8 mouse cellular contexts compared by ENCODE assay signal in genomic region chr19:45812115-45812514, GRCm38 (mm10). TPM values are rescaled to one million over a fixed set of nuclear protein-coding genes. Genes with fewer than 3 reads are reported as not detected.
DNase-seq lines count a peak whose midpoint lies in the region; ATAC-seq lines count a peak whose summit lies in the region.

No protein-coding gene starts in this region.

- H3K4me3 ChIP-seq in heart, embryonic 15.5 days, result peak overlapping the region; percentile 34
- no peak overlapping the region for H3K4me3 ChIP-seq in stomach, embryonic 14.5 days (ENCODE audit: low read depth, low read length)

- H3K9ac ChIP-seq in heart, embryonic 15.5 days, result no peak overlapping the region
- H3K9ac ChIP-seq in stomach, embryonic 14.5 days (replicated peaks; ENCODE audit: low read depth, low read length), result no peak overlapping the region

- WGBS in heart, embryonic 15.5 days, result 1% methylated on average over 16 of the region's 16 CpGs
- 3% methylated on average over 16 of the region's 16 CpGs for WGBS in stomach, embryonic 14.5 days

- H3K9me3 ChIP-seq in heart, embryonic 15.5 days (replicated peaks), result no peaks in the 10 kb centered on the region
- H3K9me3 ChIP-seq in stomach, embryonic 14.5 days (ENCODE audit: control insufficient read depth, low read depth, low read length), result no peaks in the 10 kb centered on the region

- ATAC-seq in heart, embryonic 15.5 days (replicated peaks; ENCODE audit: insufficient number of reproducible peaks, insufficient read depth, low FRiP score, low read depth), result peak; percentile 41
- ATAC-seq in megakaryocyte progenitor cell, adult 5-6 weeks (replicated peaks; ENCODE audit: poor library complexity), result peak; percentile 88
- peak; percentile 46; the same call in 1 of the 2 replicates for ATAC-seq in stomach, embryonic 14.5 days (ENCODE audit: insufficient number of reproducible peaks, insufficient read depth, low FRiP score, low read depth)

- peak; percentile 58 for DNase-seq in ovary, postnatal 36 days (ENCODE audit: low spot score)
- DNase-seq in ovary, postnatal 10 days (ENCODE audit: low spot score), result no peak
- DNase-seq in cerebellum, postnatal 25 days, result peak; percentile 48 to 70
- DNase-seq in kidney, postnatal 36 days, result peak; percentile 73 to 86
- DNase-seq in frontal cortex, postnatal 36 days (ENCODE audit: low spot score in 2 of 2), result no peak

- H3K4me2 ChIP-seq in heart, embryonic 15.5 days, result peak overlapping the region; percentile 66
- peak overlapping the region; percentile 37 for H3K4me2 ChIP-seq in stomach, embryonic 14.5 days (replicated peaks; ENCODE audit: low read depth, low read length)

- H3K27ac ChIP-seq in heart, embryonic 15.5 days, result no peak overlapping the region
- no peak overlapping the region for H3K27ac ChIP-seq in stomach, embryonic 14.5 days (ENCODE audit: low read length)

- H3K27me3 ChIP-seq in heart, embryonic 15.5 days, result peaks cover 12% of the 10 kb centered on the region; the same call in 1 of the 2 replicates
- no peaks in the 10 kb centered on the region for H3K27me3 ChIP-seq in stomach, embryonic 14.5 days (ENCODE audit: control insufficient read depth, insufficient read depth, low read length)

- peaks cover 31% of the 10 kb centered on the region for H3K4me1 ChIP-seq in heart, embryonic 15.5 days (replicated peaks)
- peaks cover 22% of the 10 kb centered on the region for H3K4me1 ChIP-seq in stomach, embryonic 14.5 days (ENCODE audit: control insufficient read depth, insufficient read depth, low read length)

- no peaks in the 10 kb centered on the region for H3K36me3 ChIP-seq in heart, embryonic 15.5 days
- no peaks in the 10 kb centered on the region for H3K36me3 ChIP-seq in stomach, embryonic 14.5 days (ENCODE audit: control insufficient read depth, insufficient read depth, low read length)

RNA-seq across cellular contexts. Expression of gene Kcnip2, which starts 3.7 kb away (rescaled TPM):
- polyA plus RNA-seq in heart, embryonic 15.5 days (2015; fragmentation: Nextera tagmentation; extraction: Ambion mirVana), result 6.9 and 10.0 TPM in 2 replicates
- total RNA-seq in megakaryocyte progenitor cell, adult 5-6 weeks (2015), result 1.5 TPM in 1 of 2 replicates, not detected in the other
- 0.07 TPM in 1 of 2 replicates, not detected in the other for total RNA-seq in megakaryocyte progenitor cell, adult 5-6 weeks (2017)
- polyA plus RNA-seq in stomach, embryonic 14.5 days (2014; fragmentation: Nextera tagmentation; extraction: Ambion mirVana), result 1.8 TPM in 2 replicates

RNA-seq across cellular contexts. Expression of gene Mgea5, which starts 28.5 kb away (rescaled TPM):
- polyA plus RNA-seq in heart, embryonic 15.5 days (2015; fragmentation: Nextera tagmentation; extraction: Ambion mirVana), result 33.8 and 38.1 TPM in 2 replicates
- total RNA-seq in megakaryocyte progenitor cell, adult 5-6 weeks (2015), result 65.4 and 66.0 TPM in 2 replicates
- total RNA-seq in megakaryocyte progenitor cell, adult 5-6 weeks (2017), result 109 and 124 TPM in 2 replicates
- 74.4 and 74.8 TPM in 2 replicates for polyA plus RNA-seq in stomach, embryonic 14.5 days (2014; fragmentation: Nextera tagmentation; extraction: Ambion mirVana)

Comparison
In these comparisons a context has a peak if more than half of its experiments do, and no peak if none do; other contexts are left out.
1. DNase-seq: peak in ovary, postnatal 36 days (single experiment), cerebellum, postnatal 25 days (2 of 2) and kidney, postnatal 36 days (2 of 2); none in ovary, postnatal 10 days (single experiment) and frontal cortex, postnatal 36 days (0 of 2).
2. Peak in every context shown above with its lines, with median percentiles within 50 percentile points of each other: ATAC-seq.